Mouse (Mus musculus) brain, embryonic 14.5 days (tissue): ENCODE results near the gene Gsap. TPM values are rescaled to one million over a fixed set of nuclear protein-coding genes. Genes with fewer than 3 reads are reported as not detected.
"Not testable (repeated sequence)": the region's sequence is repeated elsewhere in the genome, so short reads cannot be mapped to it uniquely, and the experiment has no call there.

ENCODE experiments used
- DNase-seq: peaks from one replicate; pipeline ENCODE4 v3.0.0-alpha.2; 2011; ENCODE audit warnings: low read depth
- CTCF ChIP-seq: fragments of 200-500 bp; IDR thresholded peaks from 2 replicates; pipeline ENCODE4 v1.5.1; 2012; ENCODE audit warnings: inconsistent platforms, mild to moderate bottlenecking, moderate library complexity, borderline replicate concordance; ENCODE audit not compliant: insufficient read depth, insufficient read length; ENCODE audit errors: extremely low read depth
- POLR2A ChIP-seq: fragments of 200-500 bp; IDR thresholded peaks from 2 replicates; pipeline ENCODE4 v1.6.1; 2012; ENCODE audit warnings: mild to moderate bottlenecking, inconsistent platforms, borderline replicate concordance; ENCODE audit not compliant: poor library complexity, insufficient read depth, insufficient read length, severe bottlenecking; ENCODE audit errors: extremely low read depth
- polyA plus RNA-seq: library from polyadenylated mRNA; depleted of rRNA; stranded (reverse); fragments of >200 nt; gene quantifications from 2 replicates; pipeline ENCODE4 v1.2.3, GENCODE M21; 2012; rRNA removed

Gene Gsap
- polyA plus RNA-seq, 1 experiment = 10.4 TPM

DNA sequence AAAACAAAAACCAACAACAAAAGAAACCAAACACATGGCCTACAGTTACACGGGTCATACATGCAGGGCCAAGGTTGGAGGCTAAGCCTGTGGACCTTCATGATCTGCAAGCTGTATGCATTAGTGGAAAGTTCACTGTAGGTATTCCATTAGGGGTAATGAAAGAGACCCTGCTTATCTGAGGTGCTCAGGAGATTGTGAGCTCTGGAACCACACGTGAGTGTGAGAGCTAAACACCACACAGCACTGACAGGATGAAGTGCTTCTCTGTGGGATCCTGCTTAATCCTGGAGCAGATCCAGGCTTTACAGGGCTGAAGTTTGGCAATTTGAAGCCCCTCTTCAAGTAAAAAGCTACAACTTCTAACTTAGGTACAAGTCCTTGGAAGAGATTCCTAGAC is 134.1 kb downstream of the Gsap start:
- TF ChIP-seq CTCF (no peak), POLR2A (no peak)
- no peak for DNase-seq

DNA sequence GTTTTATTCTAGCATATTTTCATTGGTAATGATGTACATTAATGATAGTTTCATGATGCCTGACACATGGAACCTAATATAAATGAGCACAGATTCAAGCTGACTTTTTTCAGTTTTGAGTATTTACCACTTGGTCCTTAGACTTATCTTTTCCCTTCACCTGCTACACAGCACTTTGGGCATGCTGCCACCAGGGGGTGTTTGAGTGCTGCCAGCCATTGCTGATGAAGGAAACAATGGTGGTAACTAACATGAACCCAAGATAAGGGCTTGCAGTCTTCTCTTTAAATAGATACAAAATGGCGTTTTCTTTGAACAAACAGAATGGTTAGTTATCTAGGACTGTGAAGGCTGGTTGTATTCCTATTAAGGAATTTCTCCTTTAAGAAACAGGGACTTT is 140.4 kb downstream of the Gsap start:
- peak; percentile 74; the same call in 1 of the 2 replicates for TF ChIP-seq CTCF
- no peak for TF ChIP-seq POLR2A

DNA sequence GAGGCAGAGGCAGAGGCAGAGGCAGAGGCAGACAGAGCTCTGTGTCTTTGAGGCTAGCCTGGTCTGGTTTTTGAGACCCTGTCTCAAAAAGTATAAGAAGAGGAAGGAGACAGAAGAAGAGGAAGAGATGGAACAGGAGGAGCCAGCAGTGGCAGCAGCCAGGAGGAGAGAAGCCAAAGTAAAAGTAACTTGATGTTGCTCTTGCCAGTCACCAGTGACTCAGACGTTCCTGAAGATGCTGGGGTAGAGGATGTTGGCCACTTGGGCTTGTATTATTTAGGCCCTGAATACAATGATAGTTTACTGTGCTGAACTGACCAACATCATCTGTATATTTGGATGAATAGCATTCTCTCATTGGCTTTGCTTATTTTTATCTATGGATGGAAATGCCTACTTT is 142.5 kb downstream of the Gsap start:
- DNase-seq = no peak

More for the DNA sequence above, 140.4 kb downstream of the Gsap start:
- peak; percentile 72 for DNase-seq

DNA sequence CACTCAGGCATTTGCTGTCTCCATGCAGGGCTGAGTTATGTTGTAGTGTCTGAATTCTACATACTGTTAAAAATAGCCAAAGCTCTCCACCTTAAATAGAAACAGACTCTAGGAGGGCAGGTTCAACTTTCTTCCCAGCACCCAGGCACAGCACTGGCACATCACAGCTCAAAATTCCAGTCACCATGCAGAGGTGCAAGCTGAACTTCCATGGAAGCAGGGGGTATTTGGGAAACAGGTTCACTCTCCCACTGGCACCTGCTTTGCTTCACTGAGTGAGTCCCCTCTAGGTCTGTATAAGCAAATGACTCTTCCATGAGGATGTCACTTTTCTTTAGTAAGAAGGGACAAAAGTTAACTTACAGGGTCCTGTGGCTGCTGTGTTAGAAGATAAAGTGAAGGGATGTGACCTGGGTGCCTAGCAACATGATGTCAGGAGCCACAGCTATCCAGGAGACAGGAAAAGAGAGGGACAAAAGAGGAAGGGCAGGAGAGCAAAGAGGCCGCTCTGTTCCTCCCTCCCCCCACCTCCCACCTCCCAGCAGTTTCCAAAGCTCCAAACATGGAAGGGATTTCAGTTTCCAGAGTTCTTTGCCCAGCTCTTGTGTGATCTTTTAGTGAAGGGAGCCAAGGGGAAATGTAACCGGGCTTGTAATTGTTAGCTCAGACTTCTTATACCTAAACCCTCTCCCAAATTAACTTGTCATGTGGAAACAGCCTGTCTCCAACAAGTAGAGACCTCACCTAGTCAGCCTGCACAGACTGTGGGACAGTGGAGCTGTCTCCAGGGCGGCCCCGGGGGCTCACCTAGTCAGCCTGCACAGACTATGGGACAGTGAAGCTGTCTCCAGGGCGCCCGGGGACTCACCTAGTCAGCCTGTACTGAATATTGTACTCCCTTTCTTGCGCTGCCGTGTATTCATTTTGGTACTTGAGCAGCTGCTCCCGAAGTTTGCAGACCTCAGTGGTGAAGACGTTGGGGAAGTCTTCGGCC is 143.9 kb downstream of the Gsap start:
- DNase-seq = peak; percentile 11
- TF ChIP-seq POLR2A (no peak), CTCF (no peak)

More for the DNA sequence above, 142.5 kb downstream of the Gsap start:
- TF ChIP-seq CTCF = no peak
- TF ChIP-seq POLR2A = no peak

DNA sequence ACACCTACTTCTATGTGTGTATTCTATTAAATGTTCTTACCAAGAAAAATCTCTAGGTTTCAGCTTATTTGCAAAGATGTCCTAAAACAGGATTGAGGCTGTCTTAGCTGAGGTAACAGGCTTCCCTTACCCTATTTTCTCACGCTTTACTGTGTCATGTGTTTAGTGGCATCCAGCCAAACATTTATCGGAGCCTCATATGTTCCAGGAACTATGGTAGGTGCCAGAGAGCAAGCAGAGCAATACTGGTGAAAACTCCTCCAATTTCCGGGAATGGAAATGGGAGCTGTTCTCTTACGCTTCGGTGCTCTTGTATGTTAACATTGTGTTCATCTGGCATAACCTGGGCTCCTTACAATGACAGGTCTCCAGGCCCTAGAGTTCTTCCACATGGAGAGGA is 145.6 kb downstream of the Gsap start:
- peak; percentile 66 for DNase-seq
- TF ChIP-seq POLR2A (no peak), CTCF (no peak)

DNA sequence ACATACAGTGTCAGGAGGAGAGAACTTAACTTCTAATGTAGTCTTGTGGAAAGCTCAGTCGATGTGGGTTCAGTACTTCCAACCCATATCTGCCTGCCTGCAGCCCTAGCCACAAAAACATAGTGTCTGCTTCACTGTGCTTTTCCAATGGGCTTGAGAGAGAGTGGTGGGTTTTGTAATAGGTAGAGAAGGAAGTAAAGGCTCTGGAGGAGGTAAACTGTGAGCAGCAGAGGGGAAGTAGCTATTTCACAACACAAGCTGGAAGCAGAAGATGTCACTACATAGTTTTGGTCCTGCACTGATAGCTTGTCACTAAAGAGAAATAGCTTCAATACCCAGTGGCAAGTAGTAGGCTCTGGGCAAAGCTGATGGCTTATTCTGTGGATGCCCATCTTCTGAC is 146.1 kb downstream of the Gsap start:
- no peak for TF ChIP-seq POLR2A
- TF ChIP-seq CTCF = no peak
- no peak for DNase-seq

DNA sequence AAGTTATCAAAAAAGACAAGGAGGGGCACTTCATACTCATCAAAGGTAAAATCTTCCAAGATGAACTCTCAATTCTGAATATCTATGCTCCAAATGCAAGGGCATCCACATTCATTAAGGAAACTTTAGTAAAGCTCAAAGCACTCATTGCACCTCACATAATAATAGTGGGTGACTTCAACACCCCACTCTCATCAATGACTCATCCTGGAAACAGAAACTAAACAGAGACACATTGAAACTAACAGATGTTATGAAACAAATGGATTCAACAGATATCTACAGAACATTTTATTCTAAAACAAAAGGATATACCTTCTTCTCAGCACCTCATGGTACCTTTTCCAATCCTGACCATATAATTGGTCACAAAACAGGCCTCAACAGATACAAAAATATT is 156.2 kb downstream of the Gsap start:
- not testable (repeated sequence) for DNase-seq

DNA sequence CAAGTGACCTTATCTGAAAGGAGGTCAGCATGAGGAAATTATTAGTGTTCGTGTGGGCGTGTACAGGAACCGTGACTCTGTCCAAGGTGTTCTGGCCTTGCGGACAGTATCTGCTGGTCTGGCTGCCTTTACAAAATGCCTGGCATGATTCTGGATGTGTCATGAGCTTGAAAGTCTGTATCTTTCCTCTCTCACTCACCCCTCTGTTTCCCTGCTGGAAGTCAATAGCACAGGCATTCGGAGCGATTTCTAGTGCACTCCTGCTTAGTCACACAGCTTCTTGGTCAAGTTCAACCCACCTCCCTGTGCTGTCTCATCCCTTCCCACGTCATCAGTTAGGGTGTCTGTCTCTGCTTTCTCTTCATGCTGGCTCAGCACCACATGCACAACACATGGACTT is 162.3 kb downstream of the Gsap start:
- TF ChIP-seq CTCF (no peak), POLR2A (no peak)
- DNase-seq = no peak

DNA sequence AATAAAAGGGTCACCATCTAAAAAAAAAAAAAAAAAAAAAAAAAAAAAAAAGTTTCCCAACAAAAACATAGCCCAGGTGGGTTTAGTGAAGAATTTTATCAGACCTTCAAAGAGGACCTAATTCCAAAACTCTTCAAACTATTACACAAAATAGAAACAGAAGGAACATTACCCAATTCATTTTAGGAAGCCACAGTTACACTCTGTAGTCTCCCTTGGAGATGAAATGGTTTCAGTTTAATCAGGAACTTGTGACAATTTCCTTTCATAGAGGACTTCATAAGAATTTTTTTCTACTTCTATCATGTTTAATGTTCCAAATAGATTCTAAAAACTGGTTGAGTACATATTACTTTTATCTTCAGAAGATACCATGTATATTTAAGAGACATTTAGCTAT is 165.6 kb downstream of the Gsap start:
- DNase-seq = no peak
- TF ChIP-seq POLR2A = no peak
- no peak for TF ChIP-seq CTCF

DNA sequence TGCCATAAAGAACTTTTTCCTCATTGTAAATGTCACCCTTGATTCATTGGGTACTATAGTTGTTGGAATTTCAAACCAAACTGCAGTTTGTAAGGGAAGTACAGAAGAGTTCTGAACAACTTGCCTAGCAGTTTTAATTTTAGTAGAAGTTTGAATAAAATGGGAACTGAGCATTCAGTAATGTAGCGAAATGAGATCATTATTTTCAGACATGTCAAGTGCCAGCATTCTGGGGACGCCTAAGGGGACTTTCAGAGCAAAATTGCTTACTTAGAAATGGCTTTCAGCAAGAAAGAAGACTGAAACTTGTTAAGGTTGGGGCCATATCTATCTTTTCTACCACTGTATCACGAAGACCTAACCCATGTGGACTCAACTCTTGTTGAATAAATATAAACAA is 172.6 kb downstream of the Gsap start:
- DNase-seq = no peak

DNA sequence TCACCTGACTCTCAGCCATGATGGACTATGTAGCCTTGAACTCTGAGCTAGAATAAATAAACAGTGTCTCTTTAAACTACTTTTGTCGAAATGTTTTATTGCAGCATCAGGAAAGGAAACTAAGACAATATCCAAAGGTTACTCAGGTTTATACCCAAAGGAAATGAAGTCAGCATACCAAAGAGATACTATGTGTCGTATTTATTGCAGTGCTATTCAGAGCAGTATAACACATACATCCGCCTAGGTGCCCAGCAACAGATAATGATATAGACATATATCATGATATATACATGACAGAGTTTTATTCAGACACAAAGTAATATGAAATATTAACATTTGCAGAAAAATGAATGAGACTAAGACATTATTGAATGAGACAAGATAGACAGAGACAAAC is 177.3 kb downstream of the Gsap start:
- TF ChIP-seq POLR2A = no peak
- no peak for TF ChIP-seq CTCF
- no peak for DNase-seq

More for the DNA sequence above, 172.6 kb downstream of the Gsap start:
- TF ChIP-seq POLR2A (no peak), CTCF (no peak)

Other genes starting within 250 kb of the Gsap start
- 7.9 and 9.5 TPM in 2 replicates for gene Rsbn1l, start 229.9 kb upstream of the Gsap start, polyA plus RNA-seq
- 81.8 and 91.8 TPM in 2 replicates for gene Ptpn12, start 130.3 kb upstream of the Gsap start, polyA plus RNA-seq
- 1.4 and 2.3 TPM in 2 replicates for gene Fgl2, start 186.4 kb downstream of the Gsap start, polyA plus RNA-seq
- 0.33 and 0.71 TPM in 2 replicates for gene Ccdc146, start 238.4 kb downstream of the Gsap start, polyA plus RNA-seq
- 2.7 and 4.7 TPM in 2 replicates for gene Fam185a, start 238.7 kb downstream of the Gsap start, polyA plus RNA-seq